Mouse (Mus musculus): ENCODE measurements around the gene Psmb8.

DNA sequence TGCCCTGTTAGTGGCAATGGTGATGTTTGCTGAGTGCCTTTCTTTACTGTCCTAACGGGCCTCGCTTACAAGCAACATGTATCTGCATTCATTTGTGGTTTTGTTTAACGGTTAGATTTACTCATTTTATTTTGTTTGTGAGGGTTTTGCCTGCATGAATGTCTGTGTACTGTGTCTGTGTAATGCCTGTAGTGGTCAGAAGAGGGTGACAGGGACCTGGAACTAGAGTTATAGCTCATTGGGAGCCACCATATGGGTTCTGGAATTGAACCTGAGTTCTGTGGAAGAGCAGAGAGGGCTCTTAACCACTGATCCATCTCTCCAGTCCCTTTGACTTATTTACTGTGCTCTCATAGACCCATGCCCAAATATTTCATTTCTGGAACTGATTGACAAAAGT is 49.5 kb downstream of the Psmb8 start:
- TF ChIP-seq GATA1 (IDR thresholded peaks at IDR 0.05; ENCODE audit: low read depth, low read length) (no peak), TAL1 (IDR thresholded peaks at IDR 0.05; ENCODE audit: low read length) (no peak), UBTF (IDR thresholded peaks at IDR 0.05; ENCODE audit: borderline replicate concordance, insufficient read depth, low read depth, low read length) (no peak), TCF12 (IDR thresholded peaks at IDR 0.05; ENCODE audit: low read depth, low read length) (no peak), ETS1 (IDR thresholded peaks at IDR 0.05; ENCODE audit: low read depth, low read length) (no peak), MXI1 (IDR thresholded peaks at IDR 0.05; ENCODE audit: low read depth, low read length) (no peak), CTCF (IDR thresholded peaks at IDR 0.05 in 2 of 3, conservative IDR thresholded peaks at IDR 0.05 in 1 of 3; ENCODE audit: control insufficient read depth in 1 of 3, insufficient read depth in 1 of 3, low read depth in 2 of 3, low read length in 3 of 3, poor library complexity in 1 of 3, severe bottlenecking in 1 of 3) (peak in 1 of 3 experiments; percentile 33; a peak in 2 of 6 replicates), MAX (IDR thresholded peaks at IDR 0.05; ENCODE audit: low read length) (no peak), POLR2A (IDR thresholded peaks at IDR 0.05; ENCODE audit: control insufficient read depth in 1 of 2, insufficient read depth in 1 of 2, low read depth in 1 of 2, low read length in 2 of 2, poor library complexity in 1 of 2) (no peak), JUND (IDR thresholded peaks at IDR 0.05; ENCODE audit: low read depth, low read length) (no peak), BHLHE40 (IDR thresholded peaks at IDR 0.05; ENCODE audit: borderline replicate concordance, low read depth, low read length) (no peak), NELFE (IDR thresholded peaks at IDR 0.05; ENCODE audit: low read depth, low read length) (no peak), E2F4 (IDR thresholded peaks at IDR 0.05; ENCODE audit: borderline replicate concordance, low read depth, low read length) (no peak), EP300 (IDR thresholded peaks at IDR 0.05; ENCODE audit: low read depth in 1 of 2, low read length in 2 of 2) (no peak)
